Mouse (Mus musculus) ES-E14 (cell line): Measurements from ENCODE around the gene Car11. TPM values are rescaled to one million over a fixed set of nuclear protein-coding genes. Genes with fewer than 3 reads are reported as not detected.

Experiments used
- DNase-seq: peaks from one replicate; pipeline ENCODE4 v3.0.0-alpha.2; 2013; ENCODE audit warnings: low read depth, low spot score
- H3K27ac ChIP-seq: 2 replicates; pipeline ENCODE4 v1.5.1; 2012; ENCODE audit warnings: low read depth, mild to moderate bottlenecking, low read length, moderate library complexity, mixed read lengths; ENCODE audit not compliant: poor library complexity, insufficient read depth, severe bottlenecking
- H3K36me3 ChIP-seq: 2 replicates; pipeline ENCODE4 v1.6.1; 2012; ENCODE audit warnings: mild to moderate bottlenecking, low read length, moderate library complexity, mixed read lengths; ENCODE audit not compliant: control insufficient read depth, poor library complexity, insufficient read depth, severe bottlenecking
- H3K4me1 ChIP-seq, 2 experiments: fragments of 150-350 bp in 1 of 2; sonication (generic) in 1 of 2; 2 replicates each; pipeline ENCODE4 v1.6.1; 2012; ENCODE audit warnings: low read length in 2 of 2, mild to moderate bottlenecking in 1 of 2, mixed read lengths in 1 of 2; ENCODE audit not compliant: control insufficient read depth in 2 of 2, insufficient read depth in 2 of 2, poor library complexity in 1 of 2
- H3K4me3 ChIP-seq, 2 experiments: fragments of 150-350 bp in 1 of 2; sonication (generic) in 1 of 2; 2 replicates each; pipeline ENCODE4 v1.5.1; 2012; ENCODE audit warnings: low read length in 2 of 2, low read depth in 1 of 2, mild to moderate bottlenecking in 1 of 2, mixed read lengths in 1 of 2; ENCODE audit not compliant: insufficient read depth in 1 of 2, poor library complexity in 1 of 2, severe bottlenecking in 1 of 2
- H3K9ac ChIP-seq: 2 replicates; pipeline ENCODE4 v1.6.1; 2012; ENCODE audit warnings: low read depth, mild to moderate bottlenecking, low read length, mixed read lengths; ENCODE audit not compliant: poor library complexity, insufficient read depth, severe bottlenecking
- H3K9me3 ChIP-seq: fragments of 150-350 bp; sonication (generic); 2 replicates; pipeline ENCODE4 v1.6.1; 2012; ENCODE audit warnings: low read depth, mild to moderate bottlenecking, low read length; ENCODE audit not compliant: control insufficient read depth, insufficient read depth
- CHD2 ChIP-seq: IDR thresholded peaks from 2 replicates; pipeline ENCODE4 v1.6.1; 2014; ENCODE audit warnings: mild to moderate bottlenecking, low read depth, low read length, inconsistent platforms
- HCFC1 ChIP-seq: IDR thresholded peaks from 2 replicates; pipeline ENCODE4 v1.6.1; 2012; ENCODE audit warnings: low read length, inconsistent platforms, borderline replicate concordance; ENCODE audit not compliant: insufficient read depth
- MAFK ChIP-seq: IDR thresholded peaks from 2 replicates; pipeline ENCODE4 v1.6.1; 2014; ENCODE audit warnings: mild to moderate bottlenecking, low read depth, low read length, inconsistent platforms; ENCODE audit not compliant: insufficient read depth
- ZC3H11A ChIP-seq: IDR thresholded peaks from 2 replicates; pipeline ENCODE4 v1.6.1; 2012; ENCODE audit warnings: low read depth, mild to moderate bottlenecking, inconsistent platforms, low read length, borderline replicate concordance
- ZNF384 ChIP-seq: IDR thresholded peaks from 2 replicates; pipeline ENCODE4 v1.6.1; 2012; ENCODE audit warnings: low read depth, low read length, inconsistent platforms
- in situ Hi-C, 2 experiments: fragments of 600-800 bp; cut with MboI; formaldehyde crosslinking; loops; one replicate each; pipeline ENCODE4 v1.15.1; 2025; ENCODE audit warnings: low sequenced_read_pairs in 2 of 2, inconsistent platforms in 1 of 2; ENCODE audit not compliant: unreplicated experiment in 2 of 2
- total RNA-seq: library from RNA; depleted of rRNA; stranded (reverse); fragments of 300-350 nt; gene quantifications from 2 replicates; pipeline ENCODE4 v1.2.3, GENCODE M21; 2012

Gene Car11
- total RNA-seq, 1 experiment = 4.4 TPM

GRCm38 (mm10) chr7:45702316-45702715 is 2.7 kb downstream of the Car11 start:
- Histone ChIP-seq H3K36me3 (no peaks in the 10 kb centered on the region), H3K4me1 (peaks cover 0 to 14% of the 10 kb centered on the region in 2 experiments; a peak in 2 of 4 replicates), H3K9me3 (no peaks in the 10 kb centered on the region), H3K4me3 (no peak overlapping the region), H3K9ac (no peak overlapping the region), H3K27ac (no peak overlapping the region)
- no peak for DNase-seq
- in situ Hi-C loops = no loop called here
- TF ChIP-seq MAFK (no peak), HCFC1 (no peak), ZC3H11A (no peak), CHD2 (no peak), ZNF384 (no peak)

GRCm38 (mm10) chr7:45702809-45703520 is 3.3 kb downstream of the Car11 start:
- Histone ChIP-seq H3K36me3 (no peaks in the 10 kb centered on the region), H3K9ac (no peak overlapping the region), H3K4me3 (no peak overlapping the region), H3K27ac (no peak overlapping the region), H3K4me1 (peaks cover 1 to 14% of the 10 kb centered on the region in 2 experiments; a peak in 3 of 4 replicates), H3K9me3 (no peaks in the 10 kb centered on the region)
- TF ChIP-seq ZC3H11A (no peak), MAFK (no peak)
- in situ Hi-C loops = no loop called here
- DNase-seq = no peak

DNA sequence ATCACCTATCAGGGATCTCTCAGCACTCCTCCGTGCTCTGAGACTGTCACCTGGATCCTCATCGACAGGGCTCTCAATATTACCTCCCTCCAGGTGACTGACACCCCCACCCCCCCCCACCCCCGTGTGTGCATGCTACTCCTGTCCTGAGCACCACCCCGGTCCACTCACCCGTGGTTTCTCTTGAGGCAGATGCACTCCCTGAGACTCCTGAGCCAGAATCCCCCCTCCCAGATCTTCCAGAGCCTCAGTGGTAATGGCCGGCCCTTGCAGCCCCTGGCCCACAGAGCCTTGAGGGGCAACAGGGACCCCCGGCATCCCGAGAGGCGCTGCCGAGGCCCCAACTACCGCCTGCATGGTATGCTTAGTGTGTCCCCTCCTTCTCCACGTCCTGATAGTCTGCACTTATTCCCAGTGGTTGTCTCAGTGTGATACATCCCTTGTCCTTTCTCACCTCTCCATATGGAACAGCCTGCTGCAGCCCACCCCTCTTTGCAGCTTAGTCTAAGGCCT is 3.9 kb downstream of the Car11 start:
- no peak overlapping the region for H3K27ac ChIP-seq
- in situ Hi-C loops = no loop called here
- TF ChIP-seq MAFK (no peak), HCFC1 (no peak), ZC3H11A (no peak), CHD2 (no peak), ZNF384 (no peak)
- H3K4me1 ChIP-seq = peaks cover 5 to 21% of the 10 kb centered on the region in 2 experiments; a peak in 3 of 4 replicates
- no peak overlapping the region for H3K4me3 ChIP-seq
- H3K9me3 ChIP-seq = no peaks in the 10 kb centered on the region
- DNase-seq = no peak
- H3K9ac ChIP-seq = peak overlapping the region; percentile 13; the same call in 1 of the 2 replicates
- no peaks in the 10 kb centered on the region for H3K36me3 ChIP-seq

DNA sequence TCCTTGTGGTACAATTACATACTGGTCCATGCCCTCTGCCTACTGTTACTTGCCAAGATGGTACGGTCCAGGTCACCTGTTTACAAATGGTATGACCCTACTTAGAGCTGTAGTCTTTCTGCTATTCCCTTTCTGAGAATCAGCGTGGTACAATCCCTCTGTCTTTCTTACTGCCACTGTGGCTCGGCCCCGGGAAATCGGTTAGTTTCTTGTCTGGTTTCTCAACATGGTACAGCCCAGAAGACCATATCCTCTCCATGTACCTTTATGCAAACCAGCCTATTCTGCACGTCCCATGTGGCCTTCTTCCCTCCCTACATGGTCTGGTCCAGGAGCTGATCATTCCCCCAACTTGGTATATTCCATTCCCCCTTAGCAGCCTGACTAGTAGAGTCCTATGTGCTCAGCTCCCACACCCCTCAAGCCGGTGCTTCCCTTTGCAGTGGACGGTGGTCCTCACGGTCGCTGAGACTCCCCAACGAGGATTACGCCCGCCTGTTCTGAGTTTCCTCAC is 4.5 kb downstream of the Car11 start:
- peak overlapping the region; percentile 22; the same call in 1 of the 2 replicates for H3K27ac ChIP-seq
- no peaks in the 10 kb centered on the region for H3K9me3 ChIP-seq
- H3K4me1 ChIP-seq = peaks cover 5 to 22% of the 10 kb centered on the region in 2 experiments; a peak in 3 of 4 replicates
- peak overlapping the region; percentile 40 to 63 for H3K4me3 ChIP-seq
- in situ Hi-C loops = no loop called here
- peak overlapping the region; percentile 74 for H3K9ac ChIP-seq
- DNase-seq = no peak
- H3K36me3 ChIP-seq = no peaks in the 10 kb centered on the region
- TF ChIP-seq MAFK = no peak
- no peak for TF ChIP-seq ZC3H11A
- TF ChIP-seq HCFC1 = no peak
- TF ChIP-seq CHD2 = no peak
- no peak for TF ChIP-seq ZNF384

GRCm38 (mm10) chr7:45704730-45705442 is 5.2 kb downstream of the Car11 start, which contains the start of gene Dbp:
Dbp (plus strand) TSS chr7:45705088.
- TF ChIP-seq CHD2 = peak; percentile 86
- no peak for TF ChIP-seq MAFK
- TF ChIP-seq ZNF384 = peak; percentile 34; the same call in 1 of the 2 replicates
- TF ChIP-seq ZC3H11A = no peak
- TF ChIP-seq HCFC1 = peak; percentile 49; the same call in 1 of the 2 replicates
- Histone ChIP-seq H3K27ac (peak within 1 kb of the TSS; percentile 22; the same call in 1 of the 2 replicates), H3K36me3 (peaks cover 2% of the 10 kb centered on the region; the same call in 1 of the 2 replicates), H3K4me3 (peak within 1 kb of the TSS; percentile 80 to 85), H3K9me3 (no peaks in the 10 kb centered on the region), H3K9ac (peak within 1 kb of the TSS; percentile 74), H3K4me1 (peaks cover 5 to 22% of the 10 kb centered on the region in 2 experiments; a peak in 3 of 4 replicates)
- DNase-seq = peak; percentile 99
- in situ Hi-C loops = no loop called here
